Mouse (Mus musculus): ENCODE measurements around the gene Brinp2. TPM values are rescaled to one million over a fixed set of nuclear protein-coding genes. Genes with fewer than 3 reads are reported as not detected.

Gene Brinp2
- total RNA-seq, 4 experiments from 2014 or later, result 0.19 to 0.54 (median 0.35) TPM

DNA sequence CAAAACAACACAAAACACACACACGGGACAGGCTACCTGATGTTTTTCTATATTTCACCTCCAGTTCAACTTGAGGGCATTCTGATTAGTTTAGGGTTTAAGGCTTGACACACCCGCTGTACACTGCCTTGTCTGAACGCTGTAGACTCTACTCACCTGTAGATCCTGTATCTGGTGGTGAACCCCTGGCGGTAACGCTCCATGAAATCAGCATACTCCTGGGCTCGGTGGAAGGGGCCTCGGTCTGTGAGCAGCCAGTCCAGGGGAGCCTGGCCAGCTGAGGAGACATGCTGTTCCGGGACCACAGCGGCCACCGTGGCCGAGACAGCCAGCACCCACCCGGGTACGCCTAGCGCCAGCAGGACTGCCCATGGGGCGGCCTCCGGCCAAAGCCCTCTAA lies 60.9 kb downstream of the Brinp2 start:
- DNase-seq (ENCODE audit: low spot score in 2 of 2), result no peak

DNA sequence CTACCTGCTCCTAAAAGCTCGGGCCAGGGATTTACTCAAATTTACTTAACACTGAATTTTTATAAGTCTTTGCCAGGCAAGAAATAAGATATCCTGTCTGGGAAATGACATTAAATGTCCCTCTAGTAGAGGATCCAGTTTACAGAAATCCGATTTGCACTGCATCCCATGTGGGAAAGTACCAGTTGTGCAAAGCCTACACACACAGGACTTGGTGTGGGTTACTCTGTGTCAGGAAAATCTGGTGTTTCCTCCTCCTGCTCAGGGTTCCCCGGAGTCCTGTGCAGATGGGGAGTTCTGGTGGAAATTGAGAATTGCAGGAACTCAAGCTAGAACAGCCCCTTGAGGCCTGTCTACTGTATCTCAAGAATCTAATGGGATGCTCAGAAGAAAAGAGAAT lies 70.9 kb downstream of the Brinp2 start:
- DNase-seq (ENCODE audit: low spot score in 2 of 2), result no peak

DNA sequence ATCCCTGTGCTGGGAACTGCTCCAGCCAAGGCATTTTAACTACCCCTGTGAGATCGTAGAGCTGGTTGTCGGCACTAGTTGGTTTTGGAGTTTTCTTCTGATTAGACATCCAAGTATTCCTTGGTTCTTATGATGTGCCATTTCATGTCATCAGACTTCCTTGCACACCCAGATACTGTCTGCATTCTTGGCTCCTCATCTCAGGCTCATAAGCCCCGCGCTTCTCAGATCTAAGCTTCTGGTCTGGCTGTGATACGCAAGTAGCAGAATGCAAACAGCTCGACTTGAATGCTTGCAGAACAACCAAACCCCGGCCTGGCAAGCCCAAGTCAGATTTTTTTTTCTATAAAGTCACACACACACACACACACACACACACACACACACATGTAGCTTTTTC lies 72.3 kb downstream of the Brinp2 start:
- DNase-seq (ENCODE audit: low spot score in 2 of 2), result no peak

DNA sequence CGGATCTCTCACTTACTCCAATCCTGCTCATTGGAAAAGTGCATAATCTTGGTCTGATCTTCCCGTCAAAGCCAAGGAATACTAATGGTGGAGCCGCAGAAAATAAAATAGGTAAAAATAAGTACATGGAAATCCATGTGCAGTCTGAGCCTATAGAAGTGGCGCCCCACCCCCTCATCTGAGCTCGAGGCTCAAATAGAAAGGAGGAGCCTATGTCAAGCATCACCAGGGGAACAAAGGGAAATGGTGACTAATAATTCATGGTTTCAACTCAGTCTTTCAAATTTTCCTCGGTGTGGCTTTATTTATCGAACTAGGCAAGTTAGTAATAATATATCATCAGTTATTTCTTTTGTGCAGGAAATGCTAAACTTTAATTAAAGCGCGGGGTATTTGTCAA lies 84.1 kb downstream of the Brinp2 start:
- no peak for DNase-seq (ENCODE audit: low spot score in 2 of 2)

DNA sequence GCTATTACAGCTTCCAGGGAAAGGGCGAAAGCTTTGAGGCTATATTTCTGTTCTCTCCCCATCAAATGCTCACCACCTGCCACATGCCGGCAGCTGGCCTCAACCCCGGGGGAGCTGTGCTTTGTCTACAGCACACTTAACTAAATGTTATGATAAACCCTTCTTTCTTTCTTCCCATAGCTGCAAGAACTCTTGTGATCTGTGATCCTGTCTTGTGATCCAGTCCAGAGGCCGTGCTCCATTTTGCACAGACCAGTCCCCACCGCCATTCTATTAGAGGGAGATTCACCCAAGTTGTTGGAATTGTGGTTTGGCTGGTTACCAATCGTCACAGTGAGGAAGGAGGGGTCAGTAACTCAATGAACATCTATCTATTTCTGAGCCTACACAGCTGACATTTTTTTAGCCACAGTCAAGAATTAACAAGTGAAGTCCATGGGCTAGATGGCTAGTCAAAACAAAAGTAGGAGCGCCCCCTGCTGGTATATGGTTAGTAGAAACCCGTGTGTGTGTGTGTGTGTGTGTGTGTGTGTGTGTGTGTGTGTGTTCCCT lies 89.0 kb downstream of the Brinp2 start:
- no peak for DNase-seq (ENCODE audit: low spot score in 2 of 2)

DNA sequence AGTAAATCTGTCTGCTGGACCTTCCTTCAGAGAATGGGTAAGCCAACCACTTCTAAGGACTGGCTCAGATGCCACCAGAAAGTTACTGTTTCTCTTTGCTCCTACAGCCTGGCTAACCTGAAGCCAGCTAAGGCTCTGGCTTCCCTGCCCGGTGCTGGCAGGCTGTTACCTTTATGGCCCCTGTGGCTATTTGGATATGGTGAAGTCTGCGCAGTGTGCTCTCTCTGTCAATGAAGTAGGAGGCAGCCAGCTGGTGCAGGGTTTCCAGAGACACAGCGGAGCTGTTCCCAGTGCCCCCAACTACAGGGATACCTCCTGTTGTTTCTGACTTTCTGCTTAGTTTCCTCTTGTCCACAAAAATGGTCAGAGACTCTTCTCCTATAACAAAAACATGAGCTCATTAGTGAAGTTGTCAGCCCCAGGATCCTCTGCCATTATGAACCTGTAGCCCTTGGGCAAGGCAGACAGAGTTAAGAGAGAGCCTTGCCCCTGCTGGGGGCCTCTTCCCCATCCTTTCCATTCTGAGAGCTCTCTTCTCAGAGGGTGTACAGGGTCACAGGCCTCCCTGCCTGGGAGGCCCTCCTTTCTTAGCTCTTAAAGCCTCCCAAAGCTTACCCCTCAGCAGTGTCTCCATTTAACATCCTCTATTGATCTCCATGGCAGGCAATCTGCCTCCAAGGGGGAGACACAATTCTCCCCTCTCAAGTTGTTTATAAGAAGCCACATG lies 89.7 kb downstream of the Brinp2 start:
- no peak for DNase-seq (ENCODE audit: low spot score in 2 of 2)

DNA sequence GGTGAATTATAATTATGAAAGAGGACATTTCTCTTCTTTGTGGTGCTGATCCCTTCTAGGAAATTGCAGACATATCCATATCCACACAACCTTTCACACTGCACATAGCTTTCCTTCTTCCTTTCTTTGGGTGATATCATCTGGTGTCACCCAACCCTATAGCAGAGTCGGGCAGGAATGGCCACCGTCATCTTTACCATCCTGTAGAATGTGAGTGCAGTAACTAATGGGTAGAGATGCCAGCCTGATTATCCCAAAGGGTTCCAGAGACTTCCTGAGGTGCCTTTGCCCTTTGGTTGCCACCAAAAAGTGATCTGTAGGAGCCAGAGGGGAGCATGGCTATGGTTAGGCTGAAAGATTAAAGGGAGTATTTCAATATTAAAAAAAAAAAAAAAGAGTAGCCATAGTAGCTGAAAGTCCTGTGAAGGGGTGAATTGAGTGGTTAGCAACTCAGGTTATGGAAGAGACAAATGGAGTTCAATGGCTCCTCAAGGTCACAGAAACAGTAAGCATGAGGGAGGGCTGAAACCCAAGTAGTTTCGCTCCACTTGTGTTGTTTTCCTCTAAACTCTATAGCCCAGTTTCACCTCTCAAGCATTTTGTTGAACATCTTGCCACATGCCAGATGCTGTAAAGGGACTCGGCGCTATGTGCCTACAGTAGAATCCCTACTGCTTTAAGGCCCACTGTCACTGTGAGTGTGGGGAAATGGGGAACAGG lies 96.5 kb downstream of the Brinp2 start:
- no peak for DNase-seq (ENCODE audit: low spot score in 2 of 2)

DNA sequence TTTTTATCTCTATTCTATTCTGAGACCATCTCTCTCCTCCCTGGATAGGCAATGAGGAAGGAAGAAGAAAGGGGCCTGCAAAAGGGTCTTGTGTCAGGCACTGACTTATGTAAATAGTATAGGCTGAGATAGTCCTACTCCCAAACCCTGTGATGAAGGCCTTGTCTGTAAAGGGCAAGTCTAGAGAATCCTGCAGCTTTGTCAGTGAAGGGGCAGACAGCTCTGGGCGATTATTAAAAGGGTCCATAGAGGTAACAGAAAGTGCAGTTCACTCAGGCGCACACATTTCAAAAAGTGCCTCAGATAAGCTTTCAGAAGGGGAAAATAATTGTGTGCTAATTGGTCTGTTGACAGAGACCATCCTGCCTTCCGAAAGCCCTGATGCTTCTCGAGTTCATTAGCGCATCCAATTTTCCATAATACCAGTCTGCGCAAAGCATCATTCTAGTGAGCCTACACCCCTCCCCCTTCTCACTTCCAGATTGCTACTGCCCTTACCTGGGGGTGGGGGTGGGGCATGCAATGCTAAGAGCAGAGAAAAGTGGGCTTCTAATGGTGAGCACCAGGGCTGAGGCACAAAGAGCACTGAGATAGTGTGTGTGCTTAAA lies 97.3 kb downstream of the Brinp2 start:
- DNase-seq (ENCODE audit: low spot score in 2 of 2), result no peak

DNA sequence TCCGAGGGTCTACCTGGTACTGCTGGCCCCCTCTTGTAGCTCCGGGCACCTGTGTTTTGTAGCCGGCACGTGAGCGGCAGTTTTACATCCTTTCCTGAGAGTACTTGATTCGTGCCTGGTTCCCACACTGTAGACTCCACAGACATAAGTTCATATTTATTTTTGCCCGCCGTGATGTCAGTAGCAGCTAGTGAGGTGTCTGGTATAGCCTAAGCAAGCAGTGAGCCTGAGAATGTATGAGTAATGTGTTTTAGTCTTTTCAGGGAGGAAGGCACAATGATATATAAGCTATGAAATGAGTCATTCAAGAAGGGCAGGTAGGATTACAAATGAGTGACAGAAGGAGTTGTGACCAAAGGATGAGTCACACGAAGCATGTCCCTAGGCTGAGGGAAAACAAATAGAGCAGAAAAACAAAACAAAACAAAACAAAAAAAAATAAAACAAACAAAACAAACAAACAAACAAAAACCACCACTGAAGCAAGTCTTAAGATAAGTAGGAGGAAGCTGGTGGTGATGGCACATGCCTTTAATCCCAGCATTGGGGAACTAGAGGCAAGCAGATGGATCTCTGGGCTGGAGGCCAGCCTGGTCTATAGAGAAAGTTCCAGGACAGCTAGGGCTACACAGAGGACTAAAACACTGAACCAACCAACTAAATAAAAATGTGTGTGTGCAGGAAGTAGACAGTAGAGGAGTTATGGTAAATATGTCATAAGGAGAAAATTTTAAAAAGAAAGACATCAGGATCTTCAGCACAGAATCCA lies 100.0 kb downstream of the Brinp2 start:
- DNase-seq (ENCODE audit: low spot score in 2 of 2), result no peak

DNA sequence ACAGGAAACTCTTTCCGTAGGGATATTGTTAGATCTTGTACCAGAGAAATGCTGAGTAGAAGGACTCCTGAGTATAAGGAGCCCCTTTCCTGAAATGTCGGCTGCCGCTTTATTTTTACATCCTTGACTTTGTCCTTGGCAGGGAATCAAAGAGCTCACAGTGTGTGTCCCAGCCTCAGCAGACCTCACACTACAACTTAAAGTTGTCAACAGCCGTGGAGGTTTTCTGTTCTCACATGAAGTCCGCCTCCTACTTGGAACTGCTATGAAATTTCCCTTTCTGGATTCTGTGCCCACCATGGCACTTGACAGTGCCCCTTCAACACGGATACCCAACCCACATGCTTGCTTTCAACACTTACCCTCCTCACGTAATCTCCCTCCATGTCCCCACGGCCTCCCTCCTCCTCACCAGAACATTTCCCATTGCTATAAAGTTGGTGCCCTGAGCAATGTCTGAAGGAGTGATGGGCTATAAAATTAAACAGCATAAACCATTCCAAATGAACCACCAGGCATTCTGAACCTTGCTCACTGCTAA lies 103.4 kb downstream of the Brinp2 start:
- DNase-seq (ENCODE audit: low spot score in 2 of 2), result no peak

DNA sequence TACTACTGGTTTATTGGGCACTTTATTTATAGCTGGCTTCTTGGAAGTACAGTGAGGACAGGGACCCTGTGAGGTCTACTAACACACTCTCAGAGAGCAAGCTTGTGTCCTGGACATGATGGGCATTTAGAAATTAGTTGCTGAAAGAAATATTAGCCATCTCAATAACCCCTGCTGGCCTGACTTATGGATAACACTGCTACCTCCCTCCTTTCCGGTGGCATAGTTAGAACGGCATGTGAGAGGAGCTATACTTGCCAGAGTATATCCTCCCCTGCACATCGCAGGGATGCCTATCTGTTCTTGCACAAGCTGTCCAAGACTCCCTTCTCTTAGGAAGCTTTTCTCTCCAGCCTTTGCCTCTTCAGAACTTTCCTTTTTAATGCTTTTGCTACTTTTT lies 107.9 kb downstream of the Brinp2 start:
- no peak for DNase-seq (ENCODE audit: low spot score in 2 of 2)

DNA sequence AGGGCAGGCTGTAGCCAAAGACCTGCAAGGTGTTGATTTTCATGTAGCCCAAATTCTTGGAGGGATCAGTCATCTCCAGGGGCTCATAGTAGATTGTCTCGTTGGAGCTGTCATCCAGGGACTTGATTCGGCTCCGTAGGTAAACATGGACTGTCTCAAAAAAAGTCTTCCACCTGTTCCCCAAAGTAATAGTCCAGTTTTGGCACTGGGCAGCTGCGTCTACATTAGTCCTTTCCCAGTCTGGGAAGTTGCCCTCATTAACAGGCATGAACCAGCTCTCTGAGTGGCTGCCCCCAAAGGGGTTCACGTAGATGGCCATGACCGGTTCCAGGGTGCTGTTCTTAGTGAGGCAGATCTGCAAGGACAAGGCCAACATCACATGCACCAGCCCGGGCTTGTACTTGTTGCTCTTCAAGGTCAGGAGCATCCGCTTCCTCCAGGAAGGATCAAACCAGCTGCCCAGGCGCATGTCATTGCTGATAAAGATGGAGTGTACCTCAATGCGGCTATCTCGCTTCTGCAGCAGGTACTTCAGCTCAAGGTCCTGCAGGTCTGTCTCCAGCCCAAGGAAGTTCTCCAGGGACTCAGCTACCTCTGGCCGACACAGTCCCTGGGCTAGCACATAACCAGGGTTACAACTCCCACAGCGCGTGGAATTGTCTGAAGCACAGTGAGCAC lies 109.5 kb downstream of the Brinp2 start:
- no peak for DNase-seq (ENCODE audit: low spot score in 2 of 2)

DNA sequence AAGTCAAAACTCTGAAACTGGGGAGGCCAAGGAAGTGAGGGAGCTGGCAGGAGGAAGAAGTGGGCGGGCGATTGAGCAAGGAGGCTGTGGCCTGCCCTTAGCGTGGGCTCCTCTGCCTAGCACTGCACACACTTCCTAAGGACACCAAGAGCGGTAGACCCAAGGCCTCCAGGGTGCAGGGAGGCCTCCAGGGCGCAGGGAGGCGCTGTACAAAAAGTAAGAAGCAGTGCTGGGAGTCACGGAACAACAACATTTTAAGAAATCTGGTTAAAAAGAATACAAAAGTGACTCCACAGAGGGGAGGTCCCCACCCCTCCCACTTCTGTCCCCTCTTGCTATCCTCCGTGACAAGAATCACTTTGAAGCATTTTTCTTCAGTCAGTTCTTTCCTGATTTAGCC lies 110.6 kb downstream of the Brinp2 start:
- no peak for DNase-seq (ENCODE audit: low spot score in 2 of 2)

DNA sequence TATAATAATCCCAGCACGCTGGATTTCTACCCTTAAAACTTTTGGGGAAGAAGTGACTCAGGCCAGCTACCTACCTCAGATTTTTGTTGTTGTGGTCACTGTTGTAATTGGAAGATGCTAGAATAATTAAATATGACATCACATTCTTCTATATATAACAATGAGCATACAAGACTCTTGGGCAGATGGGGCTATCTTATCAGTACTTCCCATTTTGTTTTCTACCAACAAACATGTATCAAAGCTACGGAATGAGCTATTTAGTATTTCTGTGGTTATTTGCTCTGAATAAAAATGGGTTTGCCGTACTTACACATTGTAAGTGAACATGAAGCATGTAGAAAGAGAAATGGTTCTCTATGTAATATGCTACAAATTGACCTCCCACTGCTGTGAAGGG lies 112.1 kb downstream of the Brinp2 start:
- DNase-seq (ENCODE audit: low spot score in 2 of 2), result no peak

DNA sequence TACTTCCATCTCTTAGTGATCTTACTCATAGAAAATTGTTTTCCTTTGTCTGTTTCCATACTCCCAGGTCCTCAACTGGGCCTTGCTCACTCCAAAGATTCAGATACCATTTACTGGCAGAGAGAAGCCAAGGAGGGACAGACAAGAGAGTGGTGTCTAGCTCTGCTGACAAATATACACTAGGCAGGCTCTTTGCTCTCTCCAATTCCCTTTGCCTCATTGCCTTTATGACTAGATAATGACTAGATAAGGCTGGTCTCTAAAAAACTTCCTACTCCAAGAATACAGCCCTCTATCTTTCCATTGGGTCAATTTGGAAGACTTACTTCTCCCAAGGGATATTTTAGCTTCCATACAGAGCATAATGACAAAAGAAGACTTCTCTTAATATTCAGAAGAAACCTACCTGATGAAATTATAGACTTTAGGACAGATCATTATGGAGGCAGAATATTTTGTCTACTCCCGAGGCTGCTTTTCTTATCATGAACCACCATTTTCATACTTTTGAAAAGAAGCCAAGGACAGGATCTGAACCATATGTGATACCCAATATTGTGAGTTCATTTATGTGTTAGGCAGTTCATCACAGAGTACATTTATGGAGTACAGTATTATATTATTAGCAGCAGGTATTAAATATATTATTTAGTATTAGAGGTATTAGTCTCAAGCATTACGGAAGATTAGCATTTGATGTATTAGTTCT lies 114.1 kb downstream of the Brinp2 start:
- no peak for DNase-seq (ENCODE audit: low spot score in 2 of 2)

DNA sequence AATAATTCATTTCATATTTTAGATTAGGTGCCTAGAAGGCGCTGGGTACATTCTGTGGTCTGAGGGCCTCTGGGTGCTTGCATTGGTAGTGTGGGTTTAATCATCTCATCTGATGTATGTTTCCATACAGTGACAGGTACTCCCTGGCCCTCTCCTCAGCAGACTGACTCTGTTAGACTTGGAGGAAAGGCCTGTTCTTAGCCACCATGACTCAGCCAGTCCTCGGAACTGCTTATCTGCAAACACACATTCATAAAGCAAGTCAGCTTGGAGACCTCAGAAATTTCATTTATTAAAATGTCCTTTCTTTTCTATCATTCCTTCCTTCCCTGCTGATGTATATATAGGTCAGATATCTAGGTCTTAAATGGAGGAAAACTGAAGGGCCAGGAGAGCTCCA lies 116.3 kb downstream of the Brinp2 start:
- no peak for DNase-seq (ENCODE audit: low spot score in 2 of 2)

DNA sequence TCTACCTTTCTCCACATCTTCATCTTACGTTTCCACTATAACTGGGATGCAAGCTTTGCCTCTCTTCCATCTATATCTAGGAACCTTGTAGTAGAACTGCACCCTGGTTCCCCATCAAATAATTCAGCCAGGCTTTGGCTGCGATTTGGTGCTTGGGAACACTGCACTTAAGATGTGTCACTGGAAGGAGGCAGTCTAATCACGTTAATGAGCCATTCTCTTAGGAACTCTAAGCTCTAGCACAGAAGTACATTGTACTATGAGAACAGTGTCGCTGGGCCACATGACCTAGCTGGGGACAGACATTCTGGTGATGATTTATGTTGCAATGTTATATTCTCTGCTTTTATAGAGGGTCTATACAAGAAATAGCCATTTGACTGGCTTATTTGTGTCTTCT lies 117.4 kb downstream of the Brinp2 start:
- no peak for DNase-seq (ENCODE audit: low spot score in 2 of 2)

DNA sequence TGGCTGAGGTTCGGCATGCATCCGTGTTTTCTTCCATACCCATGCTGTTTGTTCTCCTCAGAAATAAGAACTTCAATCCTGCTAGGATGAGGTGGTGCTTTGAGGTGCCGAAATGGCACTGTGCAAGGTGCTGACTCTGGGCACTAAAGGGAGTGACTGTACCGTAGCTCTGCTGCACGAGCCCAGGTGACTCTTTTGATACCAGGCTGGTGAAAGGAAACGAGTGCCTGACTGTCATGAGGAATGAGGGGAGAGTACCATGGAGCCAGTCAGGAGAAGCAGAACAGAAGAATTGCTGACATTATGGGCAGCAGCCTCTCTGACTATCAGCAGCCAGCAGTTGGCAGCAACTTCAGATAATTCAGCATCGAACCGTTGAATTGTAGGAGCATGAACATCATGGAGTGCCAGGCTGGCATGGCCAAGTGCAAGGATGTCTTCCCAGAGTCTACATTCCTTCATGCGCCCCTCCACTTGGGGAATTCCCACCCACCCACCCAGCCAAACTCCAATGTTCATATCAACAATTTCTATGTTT lies 127.4 kb downstream of the Brinp2 start:
- DNase-seq (ENCODE audit: low spot score in 2 of 2), result no peak

DNA sequence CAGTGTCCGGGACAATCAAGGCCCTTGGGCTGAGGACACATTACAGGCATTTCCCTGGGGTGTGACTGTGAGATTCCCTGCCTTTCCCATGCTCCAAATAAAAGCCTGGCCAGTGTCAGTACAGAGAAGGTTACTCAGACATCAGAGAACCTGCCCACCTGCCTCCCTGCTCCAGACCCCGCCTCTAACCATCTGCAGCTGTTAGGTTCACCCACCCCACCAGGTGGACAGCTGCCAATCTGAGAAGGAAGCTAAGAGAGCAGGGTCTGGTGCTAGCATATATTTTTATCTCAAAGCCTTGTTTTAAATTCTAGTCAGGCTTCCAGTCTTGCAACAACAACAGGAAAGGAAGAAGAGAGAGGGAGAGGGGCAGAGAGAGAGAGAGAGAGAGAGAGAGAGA lies 128.9 kb downstream of the Brinp2 start:
- DNase-seq (ENCODE audit: low spot score in 2 of 2), result no peak

DNA sequence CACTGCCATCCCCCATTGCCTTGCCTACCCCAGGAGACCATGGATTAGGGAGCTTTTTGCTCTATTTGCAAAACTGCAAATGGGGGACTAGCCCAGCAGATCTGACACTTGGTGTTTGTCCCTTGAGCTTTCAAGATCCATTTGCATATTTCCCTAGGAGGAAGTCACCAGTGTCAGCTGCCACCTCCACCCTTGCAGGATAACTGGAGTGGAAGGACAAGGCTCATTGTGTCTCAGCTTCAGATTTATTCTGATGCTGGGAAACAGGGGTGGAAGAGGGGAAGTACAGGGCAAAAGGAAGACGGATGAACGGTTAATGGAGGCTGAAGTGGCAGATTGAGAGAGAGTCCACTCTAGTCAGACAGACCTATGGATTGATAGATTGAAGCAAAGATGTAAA lies 129.4 kb downstream of the Brinp2 start:
- DNase-seq (ENCODE audit: low spot score in 2 of 2), result no peak
